Mouse (Mus musculus): ENCODE data around the gene Usf1. TPM values are rescaled to one million over a fixed set of nuclear protein-coding genes. Genes with fewer than 3 reads are reported as not detected.

Usf1 gene
- polyA plus RNA-seq, 1 experiment from 2014 or later = 113 TPM

DNA sequence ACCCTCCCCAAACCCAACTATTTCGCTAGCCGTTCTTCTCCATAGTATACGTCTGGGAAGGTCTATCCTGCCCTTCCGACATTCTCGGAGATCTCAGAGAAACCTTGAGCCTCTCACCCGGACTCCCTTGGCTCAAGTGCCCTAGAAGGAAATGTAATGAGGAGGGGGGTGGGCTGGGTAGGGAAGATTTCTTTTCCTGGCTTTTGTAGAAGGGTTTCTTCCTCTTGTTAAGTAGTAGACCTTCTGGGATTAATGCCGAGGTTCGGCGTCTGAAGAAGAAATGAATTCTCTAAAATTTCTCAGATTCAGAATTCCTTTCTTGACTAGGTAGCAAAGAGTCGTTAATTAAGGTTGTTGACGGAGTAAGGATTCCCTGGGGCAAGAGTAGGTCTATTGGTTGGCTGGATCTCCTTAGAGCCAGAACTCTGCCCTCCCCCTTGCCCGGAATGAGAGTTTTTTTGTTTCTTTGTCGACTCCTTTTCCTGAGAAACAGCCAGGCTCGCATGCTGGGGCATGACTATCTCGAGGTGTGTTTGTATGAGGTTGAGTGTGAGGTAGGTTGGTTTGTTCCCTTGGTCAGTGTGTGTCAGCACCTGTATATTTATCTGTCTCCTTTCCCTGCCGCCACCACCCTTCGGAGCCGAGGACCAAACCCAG lies 27.0 kb downstream of the Usf1 start:
- WGBS = 2% methylated on average over 18 of the region's 18 CpGs

DNA sequence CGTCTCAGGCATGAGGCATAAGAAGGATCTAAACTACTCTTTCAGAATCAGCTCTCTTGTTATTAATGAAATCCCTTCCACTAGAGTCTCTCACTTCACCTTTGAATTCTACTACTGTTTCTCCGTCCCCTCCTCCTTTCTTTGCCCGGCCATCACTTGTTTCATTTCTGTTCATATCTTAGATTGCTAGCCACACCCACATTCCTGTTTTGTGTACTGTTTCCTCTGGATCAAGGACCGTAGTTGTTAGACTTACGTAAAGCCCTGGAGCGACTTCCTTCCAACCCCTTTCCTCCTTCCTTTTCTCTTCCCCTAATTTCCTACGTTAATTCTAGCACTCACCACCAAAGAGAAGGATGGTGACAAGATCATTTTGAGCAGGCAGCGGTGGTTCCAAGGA lies 28.0 kb downstream of the Usf1 start:
- no peak for ATAC-seq (ENCODE audit: insufficient number of reproducible peaks, insufficient read depth, low FRiP score, low TSS enrichment, low read depth)
- WGBS = 23% methylated on average over 8 of the region's 8 CpGs
- Histone ChIP-seq H3K27ac (no peak overlapping the region), H3K9ac (replicated peaks) (no peak overlapping the region), H3K4me3 (replicated peaks) (peak overlapping the region; percentile 48), H3K4me2 (peak overlapping the region; percentile 65), H3K27me3 (peaks cover 47% of the 10 kb centered on the region), H3K36me3 (no peaks in the 10 kb centered on the region), H3K9me3 (peaks cover 5% of the 10 kb centered on the region; the same call in 1 of the 2 replicates), H3K4me1 (replicated peaks) (peaks cover 38% of the 10 kb centered on the region)

More for the DNA sequence above, 27.0 kb downstream of the Usf1 start:
- Histone ChIP-seq H3K4me1 (replicated peaks) (peaks cover 38% of the 10 kb centered on the region), H3K4me2 (peak overlapping the region; percentile 65), H3K4me3 (replicated peaks) (peak overlapping the region; percentile 48), H3K27me3 (peaks cover 47% of the 10 kb centered on the region), H3K36me3 (no peaks in the 10 kb centered on the region), H3K9ac (replicated peaks) (peak overlapping the region; percentile 14; the same call in 1 of the 2 replicates), H3K9me3 (no peaks in the 10 kb centered on the region), H3K27ac (0 out of 2 replicates have a peak overlapping the region, but pooled peaks have one; percentile 25)
- no peak for ATAC-seq (ENCODE audit: insufficient number of reproducible peaks, insufficient read depth, low FRiP score, low TSS enrichment, low read depth)

DNA sequence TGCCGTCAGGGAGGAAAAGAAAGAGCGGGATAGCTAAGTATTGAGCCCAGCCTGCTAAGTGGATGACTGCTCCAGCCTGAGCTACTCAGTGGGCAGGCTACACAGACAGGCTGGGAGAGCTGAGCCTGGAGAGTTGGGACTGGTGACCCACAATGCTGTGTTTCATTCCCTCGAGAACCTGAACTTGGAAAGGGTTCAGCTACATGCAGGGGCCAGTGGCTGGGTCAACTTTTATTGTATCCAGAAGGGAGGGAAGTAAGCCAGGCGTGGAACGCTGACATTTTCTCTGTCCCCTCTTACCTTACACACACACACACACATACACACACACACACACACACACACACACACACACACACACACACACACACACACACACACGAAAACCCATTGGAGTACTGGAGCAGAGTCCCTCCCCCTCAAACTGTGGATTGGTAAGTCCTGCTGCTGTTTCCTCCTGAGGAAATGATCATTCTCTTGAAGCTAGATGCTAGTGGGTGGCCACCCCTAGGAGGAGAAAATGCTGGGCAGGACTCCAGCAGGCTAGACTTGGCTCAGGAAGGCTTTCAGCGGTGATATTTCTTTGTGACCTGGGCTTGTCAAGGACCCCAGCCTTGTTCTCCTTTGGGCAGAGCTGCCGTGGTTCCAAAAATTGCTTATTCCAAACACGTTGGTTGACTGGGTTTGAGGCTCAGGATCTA lies 29.1 kb downstream of the Usf1 start:
- Histone ChIP-seq H3K36me3 (no peaks in the 10 kb centered on the region), H3K4me2 (peak overlapping the region; percentile 65), H3K9me3 (peaks cover 7% of the 10 kb centered on the region; the same call in 1 of the 2 replicates), H3K9ac (replicated peaks) (no peak overlapping the region), H3K4me3 (replicated peaks) (peak overlapping the region; percentile 48; the same call in 1 of the 2 replicates), H3K4me1 (replicated peaks) (peaks cover 35% of the 10 kb centered on the region), H3K27me3 (peaks cover 47% of the 10 kb centered on the region), H3K27ac (0 out of 2 replicates have a peak overlapping the region, but pooled peaks have one; percentile 17)
- ATAC-seq (ENCODE audit: insufficient number of reproducible peaks, insufficient read depth, low FRiP score, low TSS enrichment, low read depth) = no peak
- 36% methylated on average over 9 of the region's 9 CpGs for WGBS

GRCm38 (mm10) chr1:171441466-171442412 lies 30.6 kb downstream of the Usf1 start:
- no peak overlapping the region for H3K9ac ChIP-seq (replicated peaks)
- peaks cover 7% of the 10 kb centered on the region; the same call in 1 of the 2 replicates for H3K9me3 ChIP-seq
- peaks cover 30% of the 10 kb centered on the region for H3K4me1 ChIP-seq (replicated peaks)
- 59% methylated on average over 7 of the region's 7 CpGs for WGBS
- H3K4me3 ChIP-seq (replicated peaks) = no peak overlapping the region
- no peak overlapping the region for H3K27ac ChIP-seq
- H3K27me3 ChIP-seq = peaks cover 33% of the 10 kb centered on the region
- no peaks in the 10 kb centered on the region for H3K36me3 ChIP-seq
- no peak overlapping the region for H3K4me2 ChIP-seq
- no peak for ATAC-seq (ENCODE audit: insufficient number of reproducible peaks, insufficient read depth, low FRiP score, low TSS enrichment, low read depth)

- no peak overlapping the region for H3K27ac ChIP-seq
- peaks cover 29% of the 10 kb centered on the region for H3K4me1 ChIP-seq (replicated peaks)
- H3K36me3 ChIP-seq = no peaks in the 10 kb centered on the region
- H3K9me3 ChIP-seq = peaks cover 7% of the 10 kb centered on the region; the same call in 1 of the 2 replicates
- ATAC-seq (ENCODE audit: insufficient number of reproducible peaks, insufficient read depth, low FRiP score, low TSS enrichment, low read depth) = no peak
- WGBS = 80% methylated on average over 8 of the region's 8 CpGs
- H3K4me3 ChIP-seq (replicated peaks) = no peak overlapping the region
- H3K9ac ChIP-seq (replicated peaks) = no peak overlapping the region
- peaks cover 26% of the 10 kb centered on the region for H3K27me3 ChIP-seq
- no peak overlapping the region for H3K4me2 ChIP-seq
Observed at GRCm38 (mm10) chr1:171442413-171442760, 31.3 kb downstream of the Usf1 start.

DNA sequence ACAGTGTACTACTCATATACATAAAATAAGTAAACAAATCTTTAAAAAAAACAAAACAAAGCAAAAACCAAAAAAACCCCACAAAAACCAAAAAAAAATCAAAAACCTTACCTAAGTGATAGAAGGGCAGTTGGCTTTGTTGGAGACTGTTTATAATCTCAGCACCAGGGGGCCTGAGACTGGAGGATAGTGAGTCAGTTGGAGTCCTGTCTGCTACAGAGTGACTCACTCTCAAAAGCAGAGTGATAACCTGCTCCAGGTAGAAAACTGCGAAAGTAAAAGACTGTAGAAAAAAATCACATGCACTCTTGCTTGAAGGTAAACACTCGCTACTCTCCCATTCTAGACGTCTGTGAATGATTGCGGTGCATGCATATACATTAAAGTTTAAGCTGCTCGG lies 33.9 kb downstream of the Usf1 start:
- Histone ChIP-seq H3K9ac (replicated peaks) (no peak overlapping the region), H3K9me3 (peaks cover 7% of the 10 kb centered on the region; the same call in 1 of the 2 replicates)
- ATAC-seq (ENCODE audit: insufficient number of reproducible peaks, insufficient read depth, low FRiP score, low TSS enrichment, low read depth) = no peak

GRCm38 (mm10) chr1:171446854-171447253 lies 35.7 kb downstream of the Usf1 start:
- WGBS = 76% methylated on average over 7 of the region's 7 CpGs
- no peak overlapping the region for H3K9ac ChIP-seq (replicated peaks)
- ATAC-seq (ENCODE audit: insufficient number of reproducible peaks, insufficient read depth, low FRiP score, low TSS enrichment, low read depth) = no peak
- no peak overlapping the region for H3K27ac ChIP-seq
- H3K9me3 ChIP-seq = peaks cover 7% of the 10 kb centered on the region; the same call in 1 of the 2 replicates
- H3K4me2 ChIP-seq = no peak overlapping the region
- H3K4me1 ChIP-seq (replicated peaks) = 0 out of 2 replicates have a peak, but pooled peaks cover 8% of the 10 kb centered on the region
- H3K4me3 ChIP-seq (replicated peaks) = no peak overlapping the region
- no peaks in the 10 kb centered on the region for H3K27me3 ChIP-seq
- H3K36me3 ChIP-seq = no peaks in the 10 kb centered on the region

More for the DNA sequence above, 33.9 kb downstream of the Usf1 start:
- Histone ChIP-seq H3K4me3 (replicated peaks) (no peak overlapping the region), H3K27me3 (no peaks in the 10 kb centered on the region; the same call in 1 of the 2 replicates), H3K4me1 (replicated peaks) (peaks cover 12% of the 10 kb centered on the region), H3K36me3 (no peaks in the 10 kb centered on the region), H3K4me2 (no peak overlapping the region), H3K27ac (no peak overlapping the region)
- 84% methylated on average over 5 of the region's 5 CpGs for WGBS

DNA sequence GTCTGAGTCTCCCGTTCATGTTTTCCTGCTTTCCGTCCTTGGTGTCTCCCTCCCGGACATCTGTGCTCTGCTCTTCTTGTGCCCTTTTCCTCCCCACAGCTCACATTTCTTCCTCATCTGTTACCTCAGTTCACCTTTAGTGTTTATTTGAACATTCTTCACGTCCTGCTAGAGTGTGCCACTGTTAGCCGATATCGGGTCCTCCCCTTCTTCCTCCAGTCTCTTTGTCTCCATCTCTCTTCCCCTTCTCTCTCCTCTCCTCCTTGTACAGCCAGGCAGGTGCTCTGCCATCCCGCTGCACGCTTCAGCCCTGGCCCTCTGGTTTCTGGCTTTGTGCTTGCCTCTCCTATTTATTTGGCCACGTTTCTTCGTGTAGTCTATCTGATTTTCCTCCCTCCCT lies 36.6 kb downstream of the Usf1 start:
- H3K4me2 ChIP-seq = no peak overlapping the region
- no peak overlapping the region for H3K4me3 ChIP-seq (replicated peaks)
- H3K27ac ChIP-seq = no peak overlapping the region
- H3K27me3 ChIP-seq = no peaks in the 10 kb centered on the region
- H3K4me1 ChIP-seq (replicated peaks) = 0 out of 2 replicates have a peak, but pooled peaks cover 8% of the 10 kb centered on the region
- ATAC-seq (ENCODE audit: insufficient number of reproducible peaks, insufficient read depth, low FRiP score, low TSS enrichment, low read depth) = no peak
- peaks cover 7% of the 10 kb centered on the region; the same call in 1 of the 2 replicates for H3K9me3 ChIP-seq
- H3K9ac ChIP-seq (replicated peaks) = no peak overlapping the region
- no peaks in the 10 kb centered on the region for H3K36me3 ChIP-seq
- WGBS = 74% methylated on average over 10 of the region's 10 CpGs

- Histone ChIP-seq H3K27me3 (no peaks in the 10 kb centered on the region), H3K4me3 (replicated peaks) (no peak overlapping the region), H3K4me1 (replicated peaks) (0 out of 2 replicates have a peak, but pooled peaks cover 8% of the 10 kb centered on the region), H3K27ac (no peak overlapping the region), H3K9ac (replicated peaks) (no peak overlapping the region; the same call in 1 of the 2 replicates), H3K4me2 (no peak overlapping the region), H3K36me3 (no peaks in the 10 kb centered on the region), H3K9me3 (no peaks in the 10 kb centered on the region)
- ATAC-seq (ENCODE audit: insufficient number of reproducible peaks, insufficient read depth, low FRiP score, low TSS enrichment, low read depth) = no peak
- 83% methylated on average over 11 of the region's 11 CpGs for WGBS
Observed at GRCm38 (mm10) chr1:171450062-171450461, 38.9 kb downstream of the Usf1 start.

- Histone ChIP-seq H3K27me3 (no peaks in the 10 kb centered on the region), H3K4me3 (replicated peaks) (no peak overlapping the region), H3K27ac (no peak overlapping the region), H3K36me3 (no peaks in the 10 kb centered on the region), H3K9me3 (no peaks in the 10 kb centered on the region), H3K4me1 (replicated peaks) (0 out of 2 replicates have a peak, but pooled peaks cover 8% of the 10 kb centered on the region), H3K4me2 (no peak overlapping the region), H3K9ac (replicated peaks) (no peak overlapping the region)
- no peak for ATAC-seq (ENCODE audit: insufficient number of reproducible peaks, insufficient read depth, low FRiP score, low TSS enrichment, low read depth)
- 79% methylated on average over 10 of the region's 10 CpGs for WGBS
Observed at GRCm38 (mm10) chr1:171451001-171451400, 39.9 kb downstream of the Usf1 start.

All from limb, embryonic 12.5 days (tissue).